Mouse (Mus musculus): ENCODE results near the gene Rab11fip3.

- TF ChIP-seq GATA1 (IDR thresholded peaks at IDR 0.05; ENCODE audit: borderline replicate concordance, low read length) (no peak), FLI1 (IDR thresholded peaks at IDR 0.05; ENCODE audit: low read length) (no peak)
Observed at GRCm38 (mm10) chr17:25990331-25990730, 79.0 kb downstream of the Rab11fip3 start.
